In genomic region chr9:50499781-50500180, GRCm38 (mm10) we compare ENCODE assay signal across 17 mouse cellular contexts. TPM values are rescaled to one million over a fixed set of nuclear protein-coding genes. Genes with fewer than 3 reads are reported as not detected.
DNase-seq lines count a peak whose midpoint lies in the region; ATAC-seq and TF ChIP-seq lines count a peak whose summit lies in the region.
"Had no signal": no experiment of that assay in that cellular context is flagged by ENCODE, and none has a peak within 500 bp of the region (broad histone marks: within the 10 kb centered on the region; RNA-seq: fewer than 3 reads in every experiment).

No protein-coding gene starts in this region.

- H3K27ac ChIP-seq in hindbrain, embryonic 15.5 days (replicated peaks): no peak overlapping the region
- H3K27ac ChIP-seq in hindbrain, postnatal 0 days: no peak overlapping the region
- no peak overlapping the region for H3K27ac ChIP-seq in neural tube, embryonic 12.5 days
- no peak overlapping the region for H3K27ac ChIP-seq in neural tube, embryonic 13.5 days (replicated peaks)
- H3K27ac ChIP-seq: embryonic facial prominence, embryonic 10.5 days; forebrain, embryonic 13.5 days; heart, adult 2 months had no signal

- TF ChIP-seq CTCF in hindbrain, postnatal 0 days (IDR thresholded peaks at IDR 0.05; ENCODE audit: low read depth): no peak

- H3K4me2 ChIP-seq in hindbrain, embryonic 15.5 days: peak overlapping the region; percentile 51; the same call in 1 of the 2 replicates
- H3K4me2 ChIP-seq in hindbrain, postnatal 0 days (ENCODE audit: low read depth, low read length): no peak overlapping the region
- H3K4me2 ChIP-seq in neural tube, embryonic 12.5 days (replicated peaks): peak overlapping the region; percentile 55; the same call in 1 of the 2 replicates
- H3K4me2 ChIP-seq in neural tube, embryonic 13.5 days: peak overlapping the region; percentile 57

- no peak overlapping the region for H3K4me3 ChIP-seq in hindbrain, embryonic 15.5 days
- no peak overlapping the region for H3K4me3 ChIP-seq in hindbrain, postnatal 0 days (ENCODE audit: low read length)
- no peak overlapping the region for H3K4me3 ChIP-seq in neural tube, embryonic 12.5 days
- no peak overlapping the region for H3K4me3 ChIP-seq in neural tube, embryonic 13.5 days
- H3K4me3 ChIP-seq: forebrain, embryonic 13.5 days; heart, adult 2 months had no signal

- peaks cover 16% of the 10 kb centered on the region; the same call in 1 of the 2 replicates for H3K4me1 ChIP-seq in hindbrain, embryonic 15.5 days (replicated peaks)
- no peaks in the 10 kb centered on the region for H3K4me1 ChIP-seq in hindbrain, postnatal 0 days (ENCODE audit: insufficient read depth, low read length)
- peaks cover 10% of the 10 kb centered on the region; the same call in 1 of the 2 replicates for H3K4me1 ChIP-seq in neural tube, embryonic 12.5 days
- peaks cover 21% of the 10 kb centered on the region; the same call in 1 of the 2 replicates for H3K4me1 ChIP-seq in neural tube, embryonic 13.5 days (replicated peaks)

- DNase-seq in hindbrain, postnatal 0 days (ENCODE audit: low spot score): no peak
- no peak for DNase-seq in neural tube, embryonic 10.5 days (ENCODE audit: extremely low spot score, low spot score)
- no peak for DNase-seq in layer of hippocampus, adult 11-12 months (ENCODE audit: low spot score)
- DNase-seq: adrenal gland, adult 8-10 months; adrenal gland, postnatal 36 days; cerebellum, adult 2 months; cerebellum, postnatal 10 days; forebrain, postnatal 0 days; gastrocnemius, postnatal 14 days; heart, adult 2 months had no signal

- WGBS in hindbrain, embryonic 15.5 days: 87% methylated on average over 3 of the region's 3 CpGs
- 86% methylated on average over 3 of the region's 3 CpGs for WGBS in hindbrain, postnatal 0 days
- 86% methylated on average over 3 of the region's 3 CpGs for WGBS in neural tube, embryonic 12.5 days
- WGBS in neural tube, embryonic 13.5 days: 91% methylated on average over 3 of the region's 3 CpGs

- H3K36me3 ChIP-seq in hindbrain, embryonic 15.5 days: no peaks in the 10 kb centered on the region
- H3K36me3 ChIP-seq in hindbrain, postnatal 0 days (ENCODE audit: insufficient read depth, low read length): no peaks in the 10 kb centered on the region
- H3K36me3 ChIP-seq in neural tube, embryonic 12.5 days: no peaks in the 10 kb centered on the region
- H3K36me3 ChIP-seq in neural tube, embryonic 13.5 days: no peaks in the 10 kb centered on the region
- H3K36me3 ChIP-seq: embryonic facial prominence, embryonic 10.5 days had no signal

- H3K9me3 ChIP-seq in hindbrain, embryonic 15.5 days: no peaks in the 10 kb centered on the region
- H3K9me3 ChIP-seq in hindbrain, postnatal 0 days (ENCODE audit: low read length): no peaks in the 10 kb centered on the region
- no peaks in the 10 kb centered on the region for H3K9me3 ChIP-seq in neural tube, embryonic 12.5 days
- no peaks in the 10 kb centered on the region for H3K9me3 ChIP-seq in neural tube, embryonic 13.5 days
- H3K9me3 ChIP-seq: embryonic facial prominence, embryonic 10.5 days; forebrain, embryonic 13.5 days had no signal

- no peak overlapping the region for H3K9ac ChIP-seq in hindbrain, embryonic 15.5 days
- H3K9ac ChIP-seq in hindbrain, postnatal 0 days (replicated peaks; ENCODE audit: low read length): no peak overlapping the region
- no peak overlapping the region for H3K9ac ChIP-seq in neural tube, embryonic 12.5 days
- no peak overlapping the region for H3K9ac ChIP-seq in neural tube, embryonic 13.5 days
- H3K9ac ChIP-seq: forebrain, embryonic 13.5 days; forebrain, postnatal 0 days had no signal

- no peak for ATAC-seq in hindbrain, embryonic 15.5 days (ENCODE audit: low FRiP score, low read depth)
- no peak for ATAC-seq in hindbrain, postnatal 0 days
- ATAC-seq in neural tube, embryonic 12.5 days (ENCODE audit: low FRiP score, low read depth): no peak
- ATAC-seq in neural tube, embryonic 13.5 days (ENCODE audit: low read depth): no peak
- ATAC-seq: forebrain, embryonic 13.5 days; forebrain, postnatal 0 days; hindbrain, embryonic 16.5 days had no signal

- no peaks in the 10 kb centered on the region for H3K27me3 ChIP-seq in hindbrain, embryonic 15.5 days
- no peaks in the 10 kb centered on the region for H3K27me3 ChIP-seq in hindbrain, postnatal 0 days (ENCODE audit: insufficient read depth, low read length)
- no peaks in the 10 kb centered on the region for H3K27me3 ChIP-seq in neural tube, embryonic 12.5 days (replicated peaks)
- H3K27me3 ChIP-seq in neural tube, embryonic 13.5 days: no peaks in the 10 kb centered on the region
- H3K27me3 ChIP-seq: forebrain, embryonic 13.5 days had no signal

RNA-seq across cellular contexts. Expression of gene Plet1, which starts 5.5 kb away (rescaled TPM):
- polyA plus RNA-seq in hindbrain, embryonic 15.5 days (2015; fragmentation: Nextera tagmentation; extraction: Ambion mirVana): 0.51 and 0.52 TPM in 2 replicates
- total RNA-seq in hindbrain, postnatal 0 days (2014; rRNA removed): 0.37 TPM in 1 of 2 replicates, not detected in the other
- 0.86 and 1.0 TPM in 2 replicates for polyA plus RNA-seq in hindbrain, postnatal 0 days (2015; fragmentation: Nextera tagmentation; extraction: Ambion mirVana)
- 0.22 and 0.24 TPM in 2 replicates for polyA plus RNA-seq in neural tube, embryonic 12.5 days (2016; fragmentation: Nextera tagmentation; extraction: Ambion mirVana)
- 0.54 and 0.81 TPM in 2 replicates for polyA plus RNA-seq in neural tube, embryonic 13.5 days (2015; fragmentation: Nextera tagmentation; extraction: Ambion mirVana)
- total RNA-seq: adrenal gland, postnatal 36 days; forebrain, postnatal 0 days; gastrocnemius, adult 18-20 months; gastrocnemius, postnatal 14 days had no signal
- polyA plus RNA-seq: forebrain, embryonic 13.5 days had no signal

RNA-seq across cellular contexts. Expression of gene Pts, which starts 28.7 kb away (rescaled TPM):
- 108 TPM in 2 replicates for polyA plus RNA-seq in hindbrain, embryonic 15.5 days (2015; fragmentation: Nextera tagmentation; extraction: Ambion mirVana)
- 65.7 and 86.8 TPM in 2 replicates for total RNA-seq in hindbrain, postnatal 0 days (2014; rRNA removed)
- 114 and 115 TPM in 2 replicates for polyA plus RNA-seq in hindbrain, postnatal 0 days (2015; fragmentation: Nextera tagmentation; extraction: Ambion mirVana)
- polyA plus RNA-seq in neural tube, embryonic 12.5 days (2016; fragmentation: Nextera tagmentation; extraction: Ambion mirVana): 98.8 and 101 TPM in 2 replicates
- 104 and 128 TPM in 2 replicates for polyA plus RNA-seq in neural tube, embryonic 13.5 days (2015; fragmentation: Nextera tagmentation; extraction: Ambion mirVana)

RNA-seq across cellular contexts. Expression of gene Il18, which starts 54.8 kb away (rescaled TPM):
- polyA plus RNA-seq in hindbrain, embryonic 15.5 days (2015; fragmentation: Nextera tagmentation; extraction: Ambion mirVana): 17.2 and 26.3 TPM in 2 replicates
- 17.2 and 21.7 TPM in 2 replicates for total RNA-seq in hindbrain, postnatal 0 days (2014; rRNA removed)
- polyA plus RNA-seq in hindbrain, postnatal 0 days (2015; fragmentation: Nextera tagmentation; extraction: Ambion mirVana): 38.0 and 39.5 TPM in 2 replicates
- polyA plus RNA-seq in neural tube, embryonic 12.5 days (2016; fragmentation: Nextera tagmentation; extraction: Ambion mirVana): 10.4 and 13.6 TPM in 2 replicates
- 15.7 and 17.1 TPM in 2 replicates for polyA plus RNA-seq in neural tube, embryonic 13.5 days (2015; fragmentation: Nextera tagmentation; extraction: Ambion mirVana)

RNA-seq across cellular contexts. Expression of gene Bco2, which starts 55.2 kb away (rescaled TPM):
- 0.47 and 0.60 TPM in 2 replicates for polyA plus RNA-seq in hindbrain, embryonic 15.5 days (2015; fragmentation: Nextera tagmentation; extraction: Ambion mirVana)
- total RNA-seq in hindbrain, postnatal 0 days (2014; rRNA removed): 0.21 and 0.72 TPM in 2 replicates
- polyA plus RNA-seq in hindbrain, postnatal 0 days (2015; fragmentation: Nextera tagmentation; extraction: Ambion mirVana): 0.48 and 0.64 TPM in 2 replicates
- polyA plus RNA-seq in neural tube, embryonic 12.5 days (2016; fragmentation: Nextera tagmentation; extraction: Ambion mirVana): 0.09 and 0.15 TPM in 2 replicates
- polyA plus RNA-seq in neural tube, embryonic 13.5 days (2015; fragmentation: Nextera tagmentation; extraction: Ambion mirVana): 0.28 and 0.35 TPM in 2 replicates
